Mouse (Mus musculus): ENCODE data around the gene Olfr1254.

Gene Olfr1254

DNA sequence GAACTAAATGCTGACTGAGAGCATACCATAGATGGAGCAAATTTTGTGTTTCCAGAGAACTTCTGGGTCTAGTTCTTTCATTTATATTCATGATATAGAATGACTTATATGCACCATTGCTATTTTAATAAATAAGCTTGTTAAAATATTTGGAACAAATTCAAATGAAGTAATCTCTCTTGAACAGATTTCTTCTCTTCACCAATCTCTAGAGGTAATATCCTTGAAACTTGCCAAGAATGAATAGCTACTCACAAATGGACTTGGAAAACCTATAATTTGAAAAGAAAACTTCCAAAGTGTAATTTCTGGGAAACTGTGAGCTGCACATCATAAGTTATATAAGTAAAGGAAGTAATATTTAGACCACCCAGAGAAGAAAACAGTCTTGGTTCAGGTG is at the start of gene Olfr1254:
Olfr1254 (minus strand) TSS at position 101 of the 400 bp plus-strand sequence.
- no peak for DNase-seq (ENCODE audit: low spot score in 2 of 2)

DNA sequence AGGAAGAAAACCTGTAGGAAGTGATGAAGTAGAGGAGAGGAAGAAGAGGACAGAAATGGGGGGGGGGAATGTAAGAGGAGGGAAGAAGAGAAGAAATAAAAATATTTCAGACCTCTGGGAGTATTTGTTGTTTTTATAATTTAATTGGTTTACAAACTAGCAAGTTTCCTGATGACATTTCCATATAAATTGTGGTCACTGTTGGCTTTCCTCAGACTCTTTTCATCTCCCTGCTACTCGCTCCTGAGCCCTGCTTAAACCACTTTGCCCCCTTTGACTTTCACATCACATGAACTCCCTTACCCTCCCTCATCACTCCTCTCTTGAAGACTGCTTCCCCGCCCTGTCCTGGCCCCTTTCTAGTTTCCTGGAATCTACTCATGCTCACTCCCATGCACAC is 48.0 kb upstream of the Olfr1254 start, which contains the start of gene Olfr1256:
Olfr1256 (minus strand) TSS at position 101 of the 400 bp plus-strand sequence.
- no peak for DNase-seq (ENCODE audit: low spot score in 2 of 2)

DNA sequence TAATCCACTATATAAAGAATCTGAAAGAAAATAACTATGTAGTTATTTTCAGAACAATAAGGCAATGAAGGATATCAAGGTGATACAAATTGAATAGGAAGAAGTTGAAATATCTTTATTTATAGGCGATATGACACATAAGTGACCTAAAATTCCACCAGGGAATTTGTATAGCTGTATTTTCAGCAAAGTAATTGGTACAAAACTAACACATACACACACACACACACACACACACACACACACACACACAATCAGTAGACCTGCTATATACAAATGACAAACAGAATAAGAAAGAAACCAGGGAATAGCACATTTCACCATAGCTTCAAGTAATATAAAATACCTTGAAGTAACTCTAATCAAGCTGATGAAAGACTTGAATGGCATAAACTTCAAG is 26.8 kb upstream of the Olfr1254 start:
- no peak for DNase-seq (ENCODE audit: low spot score in 2 of 2)

DNA sequence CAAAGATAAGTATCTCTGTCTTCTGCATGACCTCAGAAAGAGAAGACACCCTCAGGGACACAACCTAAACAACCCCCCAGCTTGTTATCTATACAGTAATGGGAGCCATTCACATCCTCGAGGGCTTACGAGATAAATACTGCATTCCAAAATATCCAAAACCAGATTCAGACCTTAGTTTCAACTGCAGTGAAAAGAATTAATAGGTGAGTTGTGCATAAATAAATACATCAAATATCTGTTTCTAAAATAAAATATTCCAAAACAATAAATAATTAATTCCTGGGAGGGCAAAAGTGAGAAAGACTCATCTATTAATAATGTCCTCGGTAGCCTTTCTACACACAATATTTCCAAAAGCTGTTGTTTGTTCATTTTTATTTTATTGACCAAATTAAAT is 18.3 kb upstream of the Olfr1254 start, which contains the start of gene Olfr1255:
Olfr1255 (plus strand) TSS at position 301 of the 400 bp plus-strand sequence.
- DNase-seq (ENCODE audit: low spot score in 2 of 2): no peak

GRCm38 (mm10) chr2:89810751-89811150 is 17.3 kb upstream of the Olfr1254 start:
- DNase-seq (ENCODE audit: low spot score in 2 of 2): no peak

- no peak for DNase-seq (ENCODE audit: low spot score in 2 of 2)
Observed at GRCm38 (mm10) chr2:89799583-89799982, 6.2 kb upstream of the Olfr1254 start.

DNA sequence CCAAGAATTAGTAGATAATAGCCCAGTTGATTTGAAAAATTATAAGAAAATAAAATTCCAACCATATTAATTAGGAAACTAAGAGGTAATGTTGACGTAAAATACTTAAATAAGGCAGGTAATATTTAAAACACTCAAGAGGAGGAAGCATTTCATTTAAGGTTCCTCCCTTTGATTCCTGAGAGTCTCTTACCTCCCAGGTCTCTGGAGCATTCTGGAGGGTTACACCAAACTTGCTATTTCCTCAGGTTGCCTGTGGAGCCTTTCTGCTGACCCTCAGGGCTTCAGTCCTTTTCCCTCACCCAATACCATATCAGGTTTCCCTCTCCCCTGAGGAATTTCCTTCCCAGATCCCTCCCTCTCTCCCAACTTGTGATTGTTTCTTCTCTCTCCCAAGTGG is 36.4 kb downstream of the Olfr1254 start, which contains the start of gene Olfr1253:
Olfr1253 (minus strand) TSS at position 101 of the 400 bp plus-strand sequence.
- no peak for DNase-seq (ENCODE audit: low spot score in 2 of 2)
